Mouse (Mus musculus): Measurements from ENCODE around the gene Cactin.

- TF ChIP-seq MYOD1 (IDR thresholded peaks at IDR 0.05; ENCODE audit: control insufficient read depth, insufficient read length, low read depth), result no peak
- TF ChIP-seq CTCF (IDR thresholded peaks at IDR 0.05; ENCODE audit: control insufficient read depth, insufficient read depth, insufficient read length), result no peak
- TF ChIP-seq CEBPB (IDR thresholded peaks at IDR 0.05; ENCODE audit: low read depth), result no peak
- TF ChIP-seq USF1 (IDR thresholded peaks at IDR 0.05; ENCODE audit: low read depth), result no peak
These were observed 45.0 kb downstream of the Cactin start, which contains the start of gene 4930404N11Rik for GRCm38 (mm10) chr10:81365672-81366476.
